ENCODE assay signal across 8 mouse cellular contexts in the genomic region with DNA sequence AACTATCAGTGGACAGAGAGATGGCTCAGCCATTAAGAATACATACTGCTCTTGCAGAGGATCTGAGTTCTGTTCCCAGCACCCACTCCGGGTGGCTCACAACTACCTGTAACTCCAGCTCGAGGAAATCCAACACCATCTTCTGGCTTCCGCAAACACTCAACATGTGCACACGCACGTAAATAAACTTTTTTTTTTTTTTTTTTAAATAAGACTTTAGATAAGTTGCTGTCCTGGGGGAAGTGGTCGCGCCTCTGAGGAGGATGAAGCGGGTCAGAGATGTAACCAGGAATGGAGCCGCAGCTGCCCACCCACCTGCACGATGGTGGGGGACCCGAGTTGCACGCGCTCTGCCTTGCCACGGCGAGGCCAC. TPM values are rescaled to one million over a fixed set of nuclear protein-coding genes. Genes with fewer than 3 reads are reported as not detected.
DNase-seq lines count a peak whose midpoint lies in the region; ATAC-seq and TF ChIP-seq lines count a peak whose summit lies in the region.

No protein-coding gene starts in this region.

- 8% methylated on average over 15 of the region's 15 CpGs for WGBS in cerebellum, adult 2 months
- 9% methylated on average over 15 of the region's 15 CpGs for WGBS in lung, postnatal 0 days
- WGBS in limb, embryonic 12.5 days = 19% methylated on average over 15 of the region's 15 CpGs
- WGBS in stomach, embryonic 14.5 days = 17% methylated on average over 15 of the region's 15 CpGs

- no peaks in the 10 kb centered on the region for H3K36me3 ChIP-seq in lung, postnatal 0 days (ENCODE audit: insufficient read depth, low read length)
- H3K36me3 ChIP-seq in limb, embryonic 12.5 days = no peaks in the 10 kb centered on the region; the same call in 1 of the 2 replicates
- H3K36me3 ChIP-seq in stomach, embryonic 14.5 days (ENCODE audit: control insufficient read depth, insufficient read depth, low read length) = no peaks in the 10 kb centered on the region

- H3K27me3 ChIP-seq in cerebellum, adult 2 months (ENCODE audit: control insufficient read depth, insufficient read depth, low read length) = no peaks in the 10 kb centered on the region
- no peaks in the 10 kb centered on the region for H3K27me3 ChIP-seq in lung, postnatal 0 days (replicated peaks; ENCODE audit: insufficient read depth, low read length)
- no peaks in the 10 kb centered on the region for H3K27me3 ChIP-seq in limb, embryonic 12.5 days
- H3K27me3 ChIP-seq in stomach, embryonic 14.5 days (ENCODE audit: control insufficient read depth, insufficient read depth, low read length) = no peaks in the 10 kb centered on the region

- no peak for TF ChIP-seq EP300 in lung, postnatal 0 days (IDR thresholded peaks at IDR 0.05)

- H3K4me1 ChIP-seq in cerebellum, adult 2 months (ENCODE audit: control insufficient read depth, insufficient read depth, low read length) = no peaks in the 10 kb centered on the region
- H3K4me1 ChIP-seq in lung, postnatal 0 days (ENCODE audit: insufficient read depth, low read depth, low read length) = peaks cover 2% of the 10 kb centered on the region; the same call in 1 of the 2 replicates
- H3K4me1 ChIP-seq in limb, embryonic 12.5 days (replicated peaks) = peaks cover 12% of the 10 kb centered on the region; the same call in 1 of the 2 replicates
- H3K4me1 ChIP-seq in stomach, embryonic 14.5 days (ENCODE audit: control insufficient read depth, insufficient read depth, low read length) = no peaks in the 10 kb centered on the region

- peak overlapping the region; percentile 89 for H3K4me3 ChIP-seq in cerebellum, adult 2 months (replicated peaks; ENCODE audit: insufficient read depth, low read depth, low read length)
- H3K4me3 ChIP-seq in lung, postnatal 0 days (ENCODE audit: low read depth, low read length) = peak overlapping the region; percentile 61
- peak overlapping the region; percentile 63 for H3K4me3 ChIP-seq in limb, embryonic 12.5 days (replicated peaks)
- peak overlapping the region; percentile 67 for H3K4me3 ChIP-seq in stomach, embryonic 14.5 days (ENCODE audit: low read depth, low read length)

- H3K9ac ChIP-seq in lung, postnatal 0 days (replicated peaks; ENCODE audit: low read depth) = peak overlapping the region; percentile 37; the same call in 1 of the 2 replicates
- H3K9ac ChIP-seq in limb, embryonic 12.5 days (replicated peaks) = peak overlapping the region; percentile 66
- peak overlapping the region; percentile 22; the same call in 1 of the 2 replicates for H3K9ac ChIP-seq in stomach, embryonic 14.5 days (replicated peaks; ENCODE audit: low read depth, low read length)

- no peaks in the 10 kb centered on the region for H3K9me3 ChIP-seq in lung, postnatal 0 days (ENCODE audit: low read length)
- H3K9me3 ChIP-seq in limb, embryonic 12.5 days = no peaks in the 10 kb centered on the region
- no peaks in the 10 kb centered on the region for H3K9me3 ChIP-seq in stomach, embryonic 14.5 days (ENCODE audit: control insufficient read depth, low read depth, low read length)

- peak overlapping the region; percentile 82 for H3K4me2 ChIP-seq in lung, postnatal 0 days (replicated peaks; ENCODE audit: low read depth, low read length)
- peak overlapping the region; percentile 79 for H3K4me2 ChIP-seq in limb, embryonic 12.5 days
- peak overlapping the region; percentile 54 for H3K4me2 ChIP-seq in stomach, embryonic 14.5 days (replicated peaks; ENCODE audit: low read depth, low read length)

- TF ChIP-seq POLR2A in cerebellum, adult 2 months (IDR thresholded peaks at IDR 0.05; ENCODE audit: borderline replicate concordance, insufficient read depth, low read length) = no peak

- DNase-seq in cerebellum, adult 2 months = no peak
- DNase-seq in cerebellum, postnatal 25 days = no peak
- no peak for DNase-seq in lung, postnatal 0 days (ENCODE audit: low spot score)
- no peak for DNase-seq in lung, postnatal 10 days
- no peak for DNase-seq in urinary bladder, postnatal 25 days (ENCODE audit: low spot score)
- DNase-seq in layer of hippocampus, postnatal 14 days (ENCODE audit: low spot score in 2 of 2) = no peak

- no peak for TF ChIP-seq CTCF in cerebellum, adult 2 months (IDR thresholded peaks at IDR 0.05; ENCODE audit: borderline replicate concordance, insufficient read depth, low read depth, low read length)
- no peak for TF ChIP-seq CTCF in lung, postnatal 0 days (IDR thresholded peaks at IDR 0.05)

- H3K27ac ChIP-seq in cerebellum, adult 2 months (ENCODE audit: insufficient read depth, low read length) = no peak overlapping the region
- no peak overlapping the region for H3K27ac ChIP-seq in lung, postnatal 0 days (ENCODE audit: low read length)
- 0 out of 2 replicates have a peak overlapping the region, but pooled peaks have one; percentile 81 for H3K27ac ChIP-seq in limb, embryonic 12.5 days
- H3K27ac ChIP-seq in stomach, embryonic 14.5 days (ENCODE audit: low read length) = no peak overlapping the region

- no peak for ATAC-seq in lung, postnatal 0 days
- ATAC-seq in limb, embryonic 12.5 days (ENCODE audit: insufficient number of reproducible peaks, insufficient read depth, low FRiP score, low TSS enrichment, low read depth) = no peak; the same call in 1 of the 2 replicates
- ATAC-seq in stomach, embryonic 14.5 days (ENCODE audit: insufficient number of reproducible peaks, insufficient read depth, low FRiP score, low read depth) = no peak

RNA-seq across cellular contexts. Expression of a gene that starts 0.3 kb away (rescaled TPM):
- polyA plus RNA-seq in cerebellum, adult 2 months (2012; rRNA removed) = 2.1 and 2.5 TPM in 2 replicates
- polyA plus RNA-seq in lung, postnatal 0 days (2015; fragmentation: Nextera tagmentation; extraction: Ambion mirVana) = 117 and 122 TPM in 2 replicates
- polyA plus RNA-seq in limb, embryonic 12.5 days (2016; fragmentation: Nextera tagmentation; extraction: Ambion mirVana) = 193 and 212 TPM in 2 replicates
- polyA plus RNA-seq in stomach, embryonic 14.5 days (2014; fragmentation: Nextera tagmentation; extraction: Ambion mirVana) = 134 and 136 TPM in 2 replicates
- 1 to 10 TPM; 8.2 to 9.4 TPM for total RNA-seq in layer of hippocampus, postnatal 14 days (2021)

RNA-seq across cellular contexts. Expression of a gene that starts 20.6 kb away (rescaled TPM):
- polyA plus RNA-seq in cerebellum, adult 2 months (2012; rRNA removed) = 103 TPM in 2 replicates
- polyA plus RNA-seq in lung, postnatal 0 days (2015; fragmentation: Nextera tagmentation; extraction: Ambion mirVana) = 27.1 and 28.6 TPM in 2 replicates
- polyA plus RNA-seq in limb, embryonic 12.5 days (2016; fragmentation: Nextera tagmentation; extraction: Ambion mirVana) = 15.2 and 16.3 TPM in 2 replicates
- 18.3 and 21.9 TPM in 2 replicates for polyA plus RNA-seq in stomach, embryonic 14.5 days (2014; fragmentation: Nextera tagmentation; extraction: Ambion mirVana)
- total RNA-seq in layer of hippocampus, postnatal 14 days (2021) = 100 to 1,000 TPM; 230 to 235 TPM

Comparison
In these comparisons a context has a peak if more than half of its experiments do, and no peak if none do; other contexts are left out.
1. RNA of a gene that starts 0.3 kb away (polyA plus RNA-seq): 193 to 212 TPM in limb, embryonic 12.5 days, 134 to 136 TPM in stomach, embryonic 14.5 days and 117 to 122 TPM in lung, postnatal 0 days; 2.1 to 2.5 TPM in cerebellum, adult 2 months; every median in the first group is over 10 times any median in the second.
2. Peak in every context shown above with its lines, with median percentiles within 50 percentile points of each other: H3K4me3 ChIP-seq, H3K4me2 ChIP-seq and H3K9ac ChIP-seq.